Mouse (Mus musculus) thymus, adult 2 months (tissue): ENCODE measurements at regions not wholly inside any gene's neighbourhood (a gene's known extent, or its start where the extent isn't known, plus 50 kb on each side); places are given as distances from the start of the nearest gene placed in this dataset.

Source experiments
- CTCF ChIP-seq: fragments of 200-500 bp; IDR thresholded peaks from 2 replicates; pipeline ENCODE4 v1.5.1; 2012; ENCODE audit warnings: mild to moderate bottlenecking, control low read depth, low read length, moderate library complexity, borderline replicate concordance; ENCODE audit not compliant: control insufficient read depth, poor library complexity, insufficient read depth; ENCODE audit errors: extremely low read depth
- POLR2A ChIP-seq: fragments of 200-500 bp; IDR thresholded peaks from 2 replicates; pipeline ENCODE4 v1.6.1; 2012; ENCODE audit warnings: mild to moderate bottlenecking, low read length, control low read depth, moderate library complexity; ENCODE audit not compliant: control insufficient read depth, poor library complexity, insufficient read depth; ENCODE audit errors: extremely low read depth

DNA sequence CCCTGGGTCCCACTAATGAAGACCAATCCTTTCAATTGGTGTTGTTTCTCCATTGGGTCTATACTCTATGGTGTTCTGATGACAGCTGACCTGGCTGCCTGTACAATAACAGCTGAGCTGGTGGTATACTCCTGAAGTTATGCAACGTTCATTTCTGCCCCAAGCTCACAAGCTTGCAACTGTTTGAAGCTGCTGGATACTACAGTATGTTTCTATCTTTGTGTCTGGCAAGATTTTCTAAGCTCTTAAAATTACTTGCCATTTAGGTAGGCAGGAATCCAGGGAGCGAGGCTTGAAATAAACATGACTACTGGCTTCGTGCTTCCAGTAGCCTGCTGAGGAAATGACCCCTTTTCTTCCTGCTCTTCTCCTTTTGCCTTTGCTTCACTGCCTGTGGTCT, 444.3 kb upstream of the Nrp1 start:
- TF ChIP-seq POLR2A (no peak), CTCF (no peak)
